ENCODE assay signal across 28 mouse cellular contexts in the genomic region with DNA sequence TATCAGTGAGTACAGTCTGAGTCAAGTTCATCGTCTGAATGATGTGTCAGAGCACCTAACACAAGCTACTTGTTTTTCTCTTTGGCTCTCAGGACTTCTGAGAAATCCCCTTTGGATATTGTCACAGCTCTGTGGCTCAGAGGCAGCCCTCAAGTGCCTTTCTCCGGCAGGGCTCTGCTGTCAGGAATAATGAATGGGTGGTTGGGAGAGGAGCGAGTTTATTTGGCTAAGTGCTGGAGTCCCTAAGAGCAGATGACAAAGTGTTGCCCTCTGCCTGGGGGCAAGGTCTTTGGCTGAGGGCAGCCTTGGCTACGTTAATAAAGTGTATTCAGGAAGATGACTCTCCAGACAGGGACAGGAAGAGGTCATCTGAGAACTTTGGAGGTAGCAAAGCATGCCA.
DNase-seq lines count a peak whose midpoint lies in the region; ATAC-seq lines count a peak whose summit lies in the region.
"Had no signal": no experiment of that assay in that cellular context is flagged by ENCODE, and none has a peak within 500 bp of the region (broad histone marks: within the 10 kb centered on the region; RNA-seq: fewer than 3 reads in every experiment).

No protein-coding gene starts in this region.

- no peak overlapping the region for H3K9ac ChIP-seq in kidney, embryonic 16.5 days (replicated peaks; ENCODE audit: low read length)
- H3K9ac ChIP-seq: embryonic facial prominence, embryonic 13.5 days; hindbrain, embryonic 15.5 days; limb, embryonic 15.5 days; liver, embryonic 14.5 days; lung, embryonic 14.5 days; neural tube, embryonic 13.5 days had no signal

- H3K36me3 ChIP-seq in kidney, embryonic 16.5 days (ENCODE audit: insufficient read depth, low read length): no peaks in the 10 kb centered on the region
- H3K36me3 ChIP-seq: embryonic facial prominence, embryonic 13.5 days; hindbrain, embryonic 10.5 days; hindbrain, embryonic 15.5 days; limb, embryonic 10.5 days; limb, embryonic 15.5 days; midbrain, embryonic 10.5 days; neural tube, embryonic 13.5 days had no signal

- no peak overlapping the region for H3K4me2 ChIP-seq in kidney, embryonic 16.5 days (replicated peaks; ENCODE audit: low read depth, low read length)
- H3K4me2 ChIP-seq: embryonic facial prominence, embryonic 13.5 days; hindbrain, embryonic 15.5 days; limb, embryonic 15.5 days; lung, embryonic 14.5 days; neural tube, embryonic 13.5 days had no signal

- peak; percentile 54 for ATAC-seq in kidney, embryonic 16.5 days (ENCODE audit: low FRiP score, low TSS enrichment)
- ATAC-seq: forebrain, embryonic 16.5 days; inflammation-experienced regulatory T-cells, adult 6 months; midbrain, embryonic 16.5 days; Patski had no signal

- no peaks in the 10 kb centered on the region for H3K27me3 ChIP-seq in kidney, embryonic 16.5 days (ENCODE audit: insufficient read depth, low read length)
- H3K27me3 ChIP-seq: embryonic facial prominence, embryonic 13.5 days; hindbrain, embryonic 15.5 days; limb, embryonic 15.5 days; neural tube, embryonic 13.5 days; Patski had no signal

- 17% methylated on average over 4 of the region's 4 CpGs for WGBS in kidney, embryonic 16.5 days

- H3K4me1 ChIP-seq in kidney, embryonic 16.5 days (ENCODE audit: insufficient read depth, low read length): peaks cover 34% of the 10 kb centered on the region
- H3K4me1 ChIP-seq: embryonic facial prominence, embryonic 13.5 days; hindbrain, embryonic 15.5 days; limb, embryonic 10.5 days; limb, embryonic 15.5 days; neural tube, embryonic 13.5 days had no signal

- 0 out of 2 replicates have a peak, but pooled peaks cover 3% of the 10 kb centered on the region for H3K9me3 ChIP-seq in kidney, embryonic 16.5 days (ENCODE audit: low read length)
- H3K9me3 ChIP-seq: embryonic facial prominence, embryonic 13.5 days; hindbrain, embryonic 10.5 days; hindbrain, embryonic 15.5 days; limb, embryonic 10.5 days; limb, embryonic 15.5 days; midbrain, embryonic 10.5 days; neural tube, embryonic 13.5 days had no signal

- no peak for DNase-seq in kidney, adult 9 months
- peak; percentile 50 to 83 for DNase-seq in adrenal gland, adult (ENCODE audit: inconsistent age in 2 of 2, low spot score in 1 of 2)
- peak; percentile 41 for DNase-seq in adrenal gland, postnatal 10 days
- DNase-seq in embryo, embryonic 10.5 days (ENCODE audit: low spot score): peak; percentile 42
- DNase-seq in gastrocnemius, postnatal 10 days: no peak
- DNase-seq in spleen, postnatal 10 days (ENCODE audit: low spot score in 2 of 2): no peak
- no peak for DNase-seq in thymus, postnatal 10 days (ENCODE audit: low spot score in 2 of 2)
- DNase-seq: cerebellum, adult 18-20 months; cerebellum, postnatal 14 days; heart, postnatal 14 days; kidney, adult 8-10 months; layer of hippocampus, adult 9-11 months; lung, embryonic 14.5 days; lung, postnatal 14 days; thymus, postnatal 4 days had no signal

- 0 out of 2 replicates have a peak overlapping the region, but pooled peaks have one; percentile 6 for H3K27ac ChIP-seq in kidney, embryonic 16.5 days (ENCODE audit: low read length)
- H3K27ac ChIP-seq: embryonic facial prominence, embryonic 13.5 days; hindbrain, embryonic 15.5 days; limb, embryonic 10.5 days; limb, embryonic 15.5 days; liver, embryonic 14.5 days; midbrain, embryonic 10.5 days; neural tube, embryonic 13.5 days had no signal

- no peak overlapping the region for H3K4me3 ChIP-seq in kidney, embryonic 16.5 days (ENCODE audit: low read length)
- H3K4me3 ChIP-seq: embryonic facial prominence, embryonic 13.5 days; hindbrain, embryonic 10.5 days; hindbrain, embryonic 15.5 days; limb, embryonic 10.5 days; limb, embryonic 15.5 days; midbrain, embryonic 10.5 days; neural tube, embryonic 13.5 days had no signal

Comparison
In these comparisons a context has a peak if more than half of its experiments do, and no peak if none do; other contexts are left out.
1. DNase-seq: peak in adrenal gland, adult (2 of 2), adrenal gland, postnatal 10 days (single experiment) and embryo, embryonic 10.5 days (single experiment); none in kidney, adult 9 months (single experiment), gastrocnemius, postnatal 10 days (single experiment), spleen, postnatal 10 days (0 of 2) and thymus, postnatal 10 days (0 of 2).